Comparison of ENCODE assay signal across 32 mouse cellular contexts in the genomic region with DNA sequence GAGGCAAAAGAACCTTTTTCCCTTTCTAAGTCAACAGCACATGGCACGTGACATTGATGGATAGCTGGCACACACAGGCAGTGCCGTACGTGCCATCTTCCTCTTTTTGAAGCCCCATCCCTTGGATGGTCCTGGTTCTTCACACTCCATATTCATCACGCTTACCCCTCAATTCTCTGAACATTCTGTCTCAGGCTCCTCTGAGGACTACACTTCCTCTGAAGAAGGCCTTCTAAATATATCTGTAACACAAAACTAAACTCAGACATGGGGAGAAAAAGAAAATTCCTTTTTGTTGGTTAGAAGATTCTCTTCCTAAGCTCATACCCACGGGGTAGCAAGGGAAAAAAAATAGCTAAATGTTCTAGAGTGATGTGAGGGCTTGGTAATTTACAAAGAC.
"Had no signal": no experiment of that assay in that cellular context is flagged by ENCODE, and none has a peak within 500 bp of the region (broad histone marks: within the 10 kb centered on the region; RNA-seq: fewer than 3 reads in every experiment).

No protein-coding gene starts in this region.

- H3K4me1 ChIP-seq: hindbrain, embryonic 10.5 days; intestine, embryonic 15.5 days; kidney, embryonic 15.5 days had no signal

- ATAC-seq: hindbrain, embryonic 16.5 days; hindbrain, postnatal 0 days; inflammation-experienced regulatory T-cells, adult 6 months; intestine, embryonic 15.5 days; intestine, embryonic 16.5 days; intestine, postnatal 0 days had no signal

- H3K9me3 ChIP-seq: heart, embryonic 12.5 days; heart, embryonic 13.5 days; heart, embryonic 15.5 days; hindbrain, embryonic 10.5 days; hindbrain, embryonic 12.5 days; hindbrain, embryonic 13.5 days; hindbrain, embryonic 15.5 days; intestine, embryonic 15.5 days; kidney, embryonic 15.5 days had no signal

- H3K27ac ChIP-seq: heart, embryonic 13.5 days; heart, embryonic 15.5 days; hindbrain, embryonic 10.5 days; hindbrain, embryonic 12.5 days; hindbrain, embryonic 13.5 days; hindbrain, embryonic 15.5 days; hindbrain, postnatal 0 days; intestine, embryonic 15.5 days; kidney, embryonic 15.5 days; kidney, postnatal 0 days; layer of hippocampus, adult 2 months had no signal

- H3K4me2 ChIP-seq: heart, embryonic 11.5 days; heart, embryonic 12.5 days; heart, embryonic 13.5 days; heart, embryonic 15.5 days; hindbrain, embryonic 12.5 days; hindbrain, embryonic 13.5 days; hindbrain, embryonic 14.5 days; hindbrain, embryonic 15.5 days; intestine, embryonic 15.5 days; kidney, embryonic 15.5 days had no signal

- H3K36me3 ChIP-seq: heart, embryonic 12.5 days; heart, embryonic 13.5 days; heart, embryonic 15.5 days; hindbrain, embryonic 10.5 days; hindbrain, embryonic 12.5 days; hindbrain, embryonic 13.5 days; hindbrain, embryonic 15.5 days; intestine, embryonic 15.5 days; kidney, embryonic 15.5 days had no signal

- H3K27me3 ChIP-seq: heart, embryonic 12.5 days; heart, embryonic 13.5 days; heart, embryonic 15.5 days; hindbrain, embryonic 12.5 days; hindbrain, embryonic 13.5 days; hindbrain, embryonic 15.5 days; intestine, embryonic 15.5 days; kidney, embryonic 15.5 days had no signal

- H3K4me3 ChIP-seq: heart, embryonic 12.5 days; heart, embryonic 13.5 days; heart, embryonic 15.5 days; hindbrain, embryonic 10.5 days; hindbrain, embryonic 12.5 days; hindbrain, embryonic 13.5 days; hindbrain, embryonic 15.5 days; intestine, embryonic 15.5 days; kidney, embryonic 15.5 days; layer of hippocampus, adult 2 months had no signal

- H3K9ac ChIP-seq: heart, embryonic 12.5 days; heart, embryonic 13.5 days; heart, embryonic 15.5 days; hindbrain, embryonic 12.5 days; hindbrain, embryonic 13.5 days; hindbrain, embryonic 14.5 days; hindbrain, embryonic 15.5 days; intestine, embryonic 15.5 days; kidney, embryonic 15.5 days had no signal

- DNase-seq: heart, postnatal 10 days; heart, postnatal 14 days; heart, postnatal 4 days; kidney, adult 11 months; kidney, adult 18-20 months; kidney, adult 2 months; kidney, adult 8-10 months; kidney, adult 9 months; kidney, postnatal 10 days; kidney, postnatal 14 days; kidney, postnatal 25 days; kidney, postnatal 36 days; layer of hippocampus, adult 9-11 months; layer of hippocampus, postnatal 36 days had no signal
